Mouse (Mus musculus): ENCODE data around the gene Nrxn3.

- TF ChIP-seq CTCF (IDR thresholded peaks at IDR 0.05; ENCODE audit: borderline replicate concordance, insufficient read depth, low read length) (no peak), POLR2A (IDR thresholded peaks at IDR 0.05; ENCODE audit: low read depth, low read length) (no peak)
These were observed 384.4 kb downstream of the Nrxn3 start for GRCm38 (mm10) chr12:89106881-89107584.
